Mouse (Mus musculus) spleen, postnatal 10 days (tissue): ENCODE data around the gene Slc29a4.

Experiments used
- DNase-seq, 2 experiments: peaks; one replicate each; pipeline ENCODE4 v3.0.0; 2021 to 2022; ENCODE audit warnings: low spot score in 2 of 2

Slc29a4 gene

DNA sequence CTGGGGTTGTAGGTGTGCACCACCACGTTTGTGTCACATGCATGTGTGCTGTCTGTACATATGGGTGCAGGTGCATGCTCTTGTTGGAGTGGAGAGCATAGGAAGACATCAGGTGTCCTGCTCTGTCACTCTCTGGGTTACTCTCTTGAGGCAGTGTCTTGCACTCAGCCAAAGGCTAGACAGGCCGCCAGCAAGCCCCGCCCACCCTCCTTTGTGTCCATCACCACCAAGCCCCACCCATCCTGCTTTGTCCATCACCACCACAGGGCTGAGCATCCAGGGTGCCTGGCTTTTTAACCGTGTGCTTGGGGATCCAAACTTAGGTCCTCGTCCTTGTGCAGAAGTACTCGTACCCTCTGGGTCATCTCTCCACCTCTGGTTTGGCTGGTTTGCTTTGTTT is 3.9 kb downstream of the Slc29a4 start:
- DNase-seq: no peak

DNA sequence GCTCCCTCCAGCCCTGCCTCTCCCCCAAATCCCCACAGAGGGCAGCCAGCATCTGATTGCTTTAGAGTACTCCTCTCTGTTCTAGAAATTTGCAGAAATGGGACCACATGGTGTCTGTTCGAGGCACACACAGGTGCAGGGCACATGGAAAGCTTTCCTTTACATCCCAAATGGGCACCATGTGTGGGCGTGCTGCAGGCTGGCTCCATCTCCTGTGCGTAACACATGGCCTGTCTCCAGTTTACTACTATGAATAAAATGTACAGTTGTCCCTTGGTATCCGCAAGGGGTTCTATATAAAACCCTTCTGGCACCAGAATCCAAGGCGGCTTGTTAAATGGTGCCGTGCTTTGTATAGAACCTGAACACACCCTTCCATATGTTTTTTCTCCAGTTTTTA is 4.6 kb downstream of the Slc29a4 start:
- DNase-seq: no peak

GRCm38 (mm10) chr5:142697742-142698141 is 5.4 kb downstream of the Slc29a4 start:
- no peak for DNase-seq

- peak in 1 of 2 experiments; percentile 38 for DNase-seq
Measured at GRCm38 (mm10) chr5:142700842-142701589, 8.7 kb downstream of the Slc29a4 start.

GRCm38 (mm10) chr5:142701651-142702510 is 9.6 kb downstream of the Slc29a4 start:
- peak in 1 of 2 experiments; percentile 64 for DNase-seq

GRCm38 (mm10) chr5:142702511-142703138 is 10.3 kb downstream of the Slc29a4 start:
- no peak for DNase-seq

DNA sequence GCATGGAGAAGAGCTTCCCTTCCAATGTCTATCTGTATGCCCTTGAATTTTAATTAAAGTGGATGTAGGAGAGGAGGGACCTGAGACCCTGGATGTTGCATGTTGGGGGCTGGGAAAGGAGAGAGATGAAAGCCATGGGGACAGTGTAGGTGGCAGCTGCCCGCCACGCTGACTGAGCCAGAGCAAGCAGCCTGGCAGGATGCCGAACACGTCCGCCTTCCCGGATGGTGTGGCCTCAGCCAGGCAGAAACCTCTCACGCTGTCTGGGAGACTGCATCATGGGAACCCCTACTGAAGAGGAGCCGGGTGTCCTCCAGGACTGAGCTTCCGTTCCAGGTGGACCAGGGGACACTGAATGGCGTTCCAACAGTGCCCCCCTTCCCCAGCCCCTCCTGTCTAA is 11.3 kb downstream of the Slc29a4 start:
- DNase-seq: no peak

GRCm38 (mm10) chr5:142707709-142708108 is 15.4 kb downstream of the Slc29a4 start:
- DNase-seq: peak in 1 of 2 experiments; percentile 6

- peak in 1 of 2 experiments; percentile 4 for DNase-seq
Measured at GRCm38 (mm10) chr5:142709436-142709835, 17.1 kb downstream of the Slc29a4 start.

DNA sequence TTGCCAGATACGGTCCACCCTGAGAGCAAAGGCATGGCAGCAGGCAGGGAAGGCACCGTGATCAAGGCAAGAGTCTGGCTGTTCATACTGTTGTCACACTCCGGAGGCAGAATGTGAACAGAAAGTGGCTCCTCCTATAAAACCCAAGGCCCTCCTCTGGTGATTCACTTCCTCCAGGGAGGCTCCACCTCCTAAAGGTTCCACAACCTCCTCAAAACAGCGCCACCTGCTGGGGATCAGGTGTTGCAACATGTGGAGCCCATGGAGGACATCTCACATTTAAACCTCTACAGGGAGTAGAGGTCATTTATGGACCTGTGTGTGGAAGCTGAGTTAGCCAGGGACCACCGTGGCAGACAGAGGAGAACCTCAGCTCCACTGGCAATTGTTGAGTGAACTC is 20.1 kb downstream of the Slc29a4 start:
- DNase-seq: no peak

DNA sequence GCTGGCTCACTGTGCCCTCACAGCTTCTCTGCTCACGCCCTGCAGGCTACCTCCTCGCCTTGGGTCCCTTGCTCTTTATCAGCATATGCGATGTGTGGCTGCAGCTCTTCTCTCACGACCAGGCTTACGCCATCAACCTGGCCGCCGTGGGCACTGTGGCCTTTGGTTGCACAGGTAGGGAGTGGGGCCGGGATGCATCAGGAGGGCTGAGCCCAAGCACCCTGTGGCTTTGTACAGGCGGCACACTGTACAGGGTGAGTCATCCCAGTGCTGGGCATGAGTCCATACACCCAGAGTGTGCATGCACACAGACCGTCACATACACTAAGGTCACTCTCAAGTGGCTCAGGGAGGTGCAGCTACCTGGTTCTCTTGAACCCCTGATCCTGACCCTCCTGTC is 21.7 kb downstream of the Slc29a4 start:
- no peak for DNase-seq

DNA sequence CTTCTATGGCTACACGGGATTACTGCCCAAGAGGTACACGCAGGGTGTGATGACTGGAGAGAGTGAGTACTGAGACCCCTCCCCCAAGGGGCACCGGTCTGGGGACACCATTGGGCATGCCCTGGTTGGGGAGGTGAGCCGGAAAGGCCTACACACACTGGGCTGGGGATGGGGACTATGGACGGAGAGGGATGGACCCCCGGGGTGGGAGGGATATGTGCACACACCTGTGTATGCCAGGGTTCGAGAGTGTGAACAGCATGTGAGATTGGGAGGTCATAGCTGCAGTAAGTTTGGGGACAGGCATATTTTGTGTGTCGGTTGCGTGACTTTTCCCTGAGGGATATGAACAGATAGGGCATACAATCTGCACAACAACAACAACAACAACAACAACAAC is 22.7 kb downstream of the Slc29a4 start:
- DNase-seq: no peak

- no peak for DNase-seq
Measured at GRCm38 (mm10) chr5:142716056-142716455, 23.7 kb downstream of the Slc29a4 start.

- peak; percentile 82 to 89 for DNase-seq
Measured at GRCm38 (mm10) chr5:142718037-142718436, 25.7 kb downstream of the Slc29a4 start.

DNA sequence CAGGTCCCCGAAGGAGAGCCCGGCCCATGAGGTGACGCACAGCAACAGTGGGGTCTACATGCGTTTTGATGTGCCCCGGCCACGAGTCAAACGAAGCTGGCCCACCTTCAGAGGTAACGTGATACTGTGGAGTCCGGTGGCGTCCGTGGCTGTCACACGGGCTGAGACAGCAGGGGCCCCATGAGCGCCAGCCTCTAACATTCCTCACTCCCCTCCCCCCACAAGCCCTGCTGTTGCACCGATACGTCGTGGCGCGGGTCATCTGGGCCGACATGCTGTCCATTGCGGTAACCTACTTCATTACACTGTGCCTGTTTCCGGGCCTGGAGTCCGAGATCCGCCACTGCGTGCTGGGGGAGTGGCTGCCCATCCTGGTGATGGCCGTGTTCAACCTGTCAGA is 26.2 kb downstream of the Slc29a4 start:
- DNase-seq: no peak

GRCm38 (mm10) chr5:142719897-142720296 is 27.6 kb downstream of the Slc29a4 start:
- DNase-seq: no peak

DNA sequence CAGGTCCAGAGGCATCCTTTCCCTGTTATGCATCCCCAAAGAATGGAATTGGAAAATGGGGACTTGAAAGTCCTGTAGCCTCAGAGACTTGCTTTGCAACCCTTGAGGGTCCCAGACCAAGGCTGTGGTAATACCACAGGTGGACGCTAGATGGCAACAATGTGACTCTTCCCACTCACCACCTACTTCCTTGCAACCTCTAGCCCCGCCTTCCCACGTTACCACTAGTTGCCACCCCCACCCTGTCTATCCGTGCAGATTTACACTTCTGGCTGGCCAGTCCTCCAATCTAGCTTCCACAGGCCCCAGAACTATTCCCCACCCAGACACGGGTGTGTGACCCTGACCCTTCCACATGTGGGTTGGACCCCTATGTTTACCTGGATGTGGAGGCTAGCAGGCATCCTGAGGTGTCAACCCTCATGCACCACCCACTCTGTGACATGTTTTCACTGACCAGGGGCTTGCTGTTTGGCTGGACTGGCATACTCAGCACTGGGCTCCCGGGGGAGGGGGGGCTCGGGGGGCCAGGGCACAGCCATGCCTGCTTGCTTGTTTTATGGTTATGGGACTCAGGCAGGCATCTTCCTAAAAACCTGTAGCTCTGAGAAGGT is 31.3 kb downstream of the Slc29a4 start:
- peak; percentile 41 to 78 for DNase-seq

DNA sequence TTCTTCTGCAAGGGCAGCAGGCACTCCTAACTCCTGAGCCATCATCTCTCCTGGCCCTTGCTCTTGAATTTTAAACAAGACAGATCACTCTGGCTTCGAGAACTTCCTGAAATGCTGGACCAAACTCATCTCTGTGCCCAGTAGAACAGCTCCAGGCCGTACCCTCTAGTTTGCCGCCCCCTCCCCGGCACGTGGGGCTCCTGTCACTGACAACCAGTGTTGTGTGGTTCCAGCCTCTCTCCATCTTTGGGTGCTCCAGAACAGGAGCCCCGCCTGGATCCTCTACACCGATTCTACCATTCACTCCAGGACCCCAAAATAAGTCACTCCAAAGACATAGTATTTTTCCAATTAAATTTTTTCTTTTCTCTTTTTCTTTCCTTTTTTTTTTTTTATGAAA is 32.0 kb downstream of the Slc29a4 start:
- DNase-seq: no peak

DNA sequence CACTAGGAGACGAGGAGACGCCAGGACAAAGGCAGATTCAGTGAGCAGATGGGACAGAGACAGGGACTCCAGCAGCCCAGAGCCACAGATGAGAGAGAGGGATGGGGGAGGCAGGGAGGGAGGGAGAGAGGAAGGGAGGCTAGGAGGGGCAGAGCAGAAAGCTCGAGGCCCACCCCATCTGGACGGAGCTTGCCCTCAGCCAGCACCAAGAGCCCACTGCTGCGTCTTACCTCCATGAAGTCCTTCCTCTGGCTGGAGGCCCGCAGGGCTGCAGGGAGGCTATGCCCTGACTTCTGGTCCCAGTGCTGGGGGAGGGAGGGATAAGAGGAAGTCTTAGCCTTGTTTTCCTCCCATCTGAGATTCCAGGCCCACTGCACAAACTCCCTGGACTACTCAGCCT is 34.4 kb downstream of the Slc29a4 start:
- no peak for DNase-seq

DNA sequence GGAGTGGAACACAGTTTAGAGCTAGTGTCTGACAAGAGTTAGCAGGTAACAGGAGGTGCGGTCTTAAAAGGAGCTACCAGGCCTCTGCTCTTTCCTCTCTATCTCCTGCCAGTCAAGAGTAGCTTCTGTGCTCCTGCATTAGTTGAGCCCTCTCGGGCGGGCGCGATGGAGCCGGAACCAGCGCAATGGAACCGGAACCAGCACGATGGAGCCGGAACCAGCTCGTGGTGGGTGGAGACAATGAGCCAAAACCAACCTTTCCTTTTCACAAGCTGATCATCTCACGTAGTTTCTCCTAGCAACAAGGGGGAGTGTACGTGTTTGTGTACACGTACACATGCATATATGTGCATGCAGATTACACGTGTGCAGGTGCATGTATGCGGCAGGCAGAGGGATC is 36.0 kb downstream of the Slc29a4 start:
- DNase-seq: no peak

GRCm38 (mm10) chr5:142730295-142730694 is 38.0 kb downstream of the Slc29a4 start:
- no peak for DNase-seq

DNA sequence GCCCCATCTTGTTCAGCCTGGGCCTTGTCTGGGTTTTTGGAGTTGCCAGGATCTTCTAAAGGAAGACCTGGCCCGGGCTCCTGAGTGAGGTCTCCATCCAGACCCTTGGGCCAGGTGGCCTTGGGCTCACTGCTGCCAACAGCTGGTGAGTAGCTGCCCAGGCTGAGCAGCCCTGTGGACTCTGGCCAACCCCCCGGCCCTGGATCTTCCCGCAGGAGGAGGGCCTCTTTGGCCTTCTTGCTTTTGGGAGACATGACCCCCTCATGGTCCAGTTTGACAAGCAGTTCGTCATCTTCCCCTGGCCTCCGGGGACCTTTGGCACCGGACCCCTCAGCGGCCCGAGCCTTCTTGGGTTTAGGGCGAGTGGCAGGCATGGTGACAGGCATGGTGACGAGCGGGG is 39.6 kb downstream of the Slc29a4 start:
- no peak for DNase-seq
